Mouse (Mus musculus): ENCODE data around the gene Smtn.

The Smtn gene

DNA sequence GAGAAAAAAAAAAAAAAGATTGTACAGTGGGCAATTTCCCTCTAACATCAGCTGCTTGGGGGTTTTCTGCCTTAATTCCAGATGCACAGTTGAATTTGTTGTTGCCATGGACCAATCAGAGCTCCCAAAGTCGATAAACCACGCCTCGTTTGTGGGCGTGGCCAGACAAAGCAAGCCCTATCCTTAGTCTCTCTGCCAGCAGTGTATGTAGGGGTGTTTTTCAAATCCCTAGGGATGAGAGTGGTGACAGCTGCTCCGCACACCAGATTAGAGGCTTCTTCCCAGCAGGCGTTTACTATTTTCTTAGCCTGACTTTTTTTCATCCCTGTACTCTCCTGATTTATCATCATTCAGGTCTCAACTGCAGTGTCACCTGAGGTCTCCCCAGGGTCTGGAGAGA lies 7.6 kb upstream of the Smtn start:
- DNase-seq (ENCODE audit: low spot score), result no peak

- no peak for DNase-seq (ENCODE audit: low spot score)
Measured at GRCm38 (mm10) chr11:3547047-3547446, 6.6 kb upstream of the Smtn start.

- DNase-seq (ENCODE audit: low spot score), result no peak
Measured at GRCm38 (mm10) chr11:3546242-3546562, 5.8 kb upstream of the Smtn start.

DNA sequence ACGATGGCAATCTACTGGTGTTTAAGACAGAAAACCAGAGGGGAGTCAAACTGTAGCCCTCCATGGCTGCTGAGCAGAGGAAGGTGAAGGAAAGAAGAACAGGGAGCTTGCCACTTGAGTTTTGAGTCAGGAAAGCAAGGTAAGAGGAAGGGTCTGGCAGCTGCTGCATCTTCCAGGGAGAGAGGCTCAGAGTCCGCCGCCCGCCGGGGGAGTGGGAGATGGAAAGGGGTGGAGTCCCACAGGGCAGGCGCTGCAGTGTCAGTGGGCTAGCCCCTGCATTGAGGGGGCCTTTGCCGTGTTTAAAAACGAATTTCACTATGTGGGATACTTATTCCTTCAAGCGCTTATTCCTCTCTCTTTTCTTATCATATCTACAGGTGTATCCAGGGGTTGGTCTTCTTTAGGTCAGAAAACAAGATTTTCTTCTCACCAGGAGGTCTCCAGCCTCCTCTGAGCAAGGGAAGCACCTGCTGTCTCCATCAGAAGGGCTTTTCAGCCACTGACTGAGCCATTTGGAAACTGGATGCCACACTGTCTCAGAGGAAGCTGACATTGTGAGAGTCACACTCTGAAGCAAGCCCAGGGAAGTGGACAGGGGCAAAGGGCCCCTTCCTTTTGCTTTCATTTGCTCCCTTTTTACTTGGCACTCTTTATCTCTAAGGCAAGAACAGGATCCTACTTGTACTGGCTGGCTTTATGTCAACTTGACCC lies 5.3 kb upstream of the Smtn start:
- DNase-seq (ENCODE audit: low spot score), result no peak

- no peak for DNase-seq (ENCODE audit: low spot score)
Measured at GRCm38 (mm10) chr11:3544409-3544808, 4.0 kb upstream of the Smtn start.

DNA sequence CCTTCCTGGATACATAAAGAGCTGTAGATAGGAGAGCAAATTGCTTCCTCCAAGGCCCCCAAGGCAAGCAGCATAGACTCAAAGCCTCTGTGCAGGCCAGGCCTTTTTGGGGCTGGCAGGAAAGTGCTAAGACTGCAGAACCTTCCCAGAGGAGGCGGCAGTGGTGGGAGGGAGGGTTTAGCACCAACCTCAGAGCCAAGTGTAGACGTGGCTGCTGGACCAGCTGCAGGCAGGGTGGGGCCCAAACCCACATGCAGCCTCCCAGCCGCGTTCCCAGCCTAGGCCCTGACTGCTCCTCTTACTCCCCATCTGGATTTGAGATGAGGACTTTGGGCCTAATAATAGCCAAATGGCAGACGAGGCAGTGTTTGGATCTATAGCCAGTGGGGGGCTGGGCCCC lies 2.6 kb upstream of the Smtn start:
- no peak for DNase-seq (ENCODE audit: low spot score)

DNA sequence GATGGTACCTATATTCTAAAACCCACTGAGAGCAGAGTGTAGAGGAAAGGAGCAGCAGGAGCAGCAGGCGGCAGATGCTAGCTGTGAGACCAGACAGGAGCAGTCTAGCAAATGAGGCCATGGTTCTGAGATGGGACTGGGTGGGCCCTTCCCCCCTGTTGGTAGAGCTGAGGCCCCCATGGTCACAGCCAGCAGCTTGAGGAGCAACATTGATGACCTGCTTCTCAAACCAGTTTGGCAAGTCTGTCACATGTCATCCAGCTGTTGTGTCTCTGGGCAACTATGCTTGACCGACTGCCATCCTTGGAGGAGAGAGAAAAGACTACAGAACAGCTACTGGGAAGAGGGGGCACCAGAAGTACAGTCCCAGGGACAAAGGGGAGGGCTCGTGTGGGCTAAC lies 1.5 kb upstream of the Smtn start:
- no peak for DNase-seq (ENCODE audit: low spot score)

DNA sequence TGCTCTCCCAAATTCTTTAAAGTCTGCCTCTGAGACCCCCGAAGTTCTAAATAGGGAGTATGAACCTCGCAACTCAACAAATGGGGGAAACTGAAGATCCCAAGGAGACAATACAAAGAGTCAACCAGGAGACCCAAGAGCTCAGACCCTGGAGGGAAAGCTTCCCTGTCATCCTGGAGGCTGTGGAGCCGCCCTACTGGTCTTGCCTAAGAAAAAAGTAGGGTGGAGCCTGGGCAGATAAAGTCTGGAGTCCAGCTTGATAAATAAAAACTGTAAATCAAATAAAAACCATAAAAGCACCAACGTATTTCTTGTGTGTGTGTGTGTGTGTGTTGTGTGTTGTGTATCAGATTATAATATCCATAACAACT lies 601 bp downstream of the Smtn start:
- DNase-seq (ENCODE audit: low spot score), result no peak

- peak; percentile 51 for DNase-seq (ENCODE audit: low spot score)
Measured at GRCm38 (mm10) chr11:3539111-3539825, 1.1 kb downstream of the Smtn start.

DNA sequence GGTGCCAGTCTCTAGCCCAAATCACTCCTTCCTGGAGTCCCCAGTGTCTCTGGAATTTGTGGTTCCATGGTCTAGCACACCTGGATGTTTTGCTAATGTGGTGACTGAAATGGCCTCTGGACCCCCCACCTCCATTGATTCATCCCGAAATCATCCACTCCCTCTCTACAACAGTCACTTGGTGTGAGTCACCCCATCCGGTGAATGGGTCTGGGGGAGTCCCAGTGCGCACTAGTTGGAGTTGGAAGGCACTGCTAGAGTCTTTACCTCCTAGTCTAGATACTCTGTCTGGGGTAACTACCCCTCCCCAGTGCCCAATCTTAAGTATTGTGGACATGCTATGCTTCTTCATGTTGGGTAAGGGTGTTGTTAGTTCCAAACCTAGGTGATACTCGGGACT lies 2.1 kb downstream of the Smtn start:
- DNase-seq (ENCODE audit: low spot score), result no peak

DNA sequence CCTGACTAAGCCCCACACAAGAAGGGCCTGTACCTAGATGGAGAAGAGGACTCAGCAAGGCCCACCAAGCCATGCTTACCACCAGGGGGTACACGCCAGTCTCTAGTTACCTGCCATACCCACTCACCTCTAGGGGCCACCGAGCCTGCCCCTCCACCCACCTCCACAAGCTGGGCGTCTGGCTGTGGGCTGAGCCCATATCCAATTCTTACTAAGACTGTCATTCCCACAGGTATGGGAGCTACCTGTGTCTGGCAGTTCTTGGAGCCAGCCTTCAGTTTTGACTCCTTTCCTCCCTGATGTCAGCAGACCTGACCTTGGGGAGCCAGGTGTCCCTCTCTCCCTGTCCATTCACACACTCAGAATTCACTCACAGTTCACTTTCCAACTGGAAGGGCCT lies 2.7 kb downstream of the Smtn start:
- DNase-seq (ENCODE audit: low spot score), result no peak

DNA sequence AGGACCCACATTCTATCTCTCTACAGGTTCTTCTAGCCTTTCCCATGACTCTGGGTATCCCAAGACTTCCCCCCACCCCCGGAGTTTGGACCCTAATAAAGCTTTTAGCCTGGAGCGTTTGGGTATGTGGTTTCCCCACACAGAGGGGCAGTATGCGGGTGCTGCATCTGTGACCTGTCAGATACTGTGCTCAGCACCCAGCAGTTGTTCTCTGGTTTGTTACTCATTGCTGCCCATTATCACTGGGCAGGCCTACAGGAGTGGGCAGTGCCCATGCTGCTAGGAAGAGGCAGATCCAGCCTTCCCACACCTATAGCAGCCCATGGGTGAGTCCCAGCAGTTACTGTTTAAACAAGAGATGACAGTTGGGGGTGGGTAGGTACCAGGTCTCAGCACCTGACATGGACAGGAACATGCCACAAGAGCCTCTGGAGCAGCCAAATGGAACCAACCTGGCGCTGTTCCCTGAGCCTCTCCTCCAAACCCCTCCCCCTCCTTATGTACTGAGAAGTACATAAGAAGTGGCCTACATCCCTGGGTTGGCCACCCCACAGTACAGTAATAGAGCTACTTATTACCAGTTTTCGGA lies 3.6 kb downstream of the Smtn start:
- no peak for DNase-seq (ENCODE audit: low spot score)

GRCm38 (mm10) chr11:3536082-3536481 lies 4.3 kb downstream of the Smtn start:
- no peak for DNase-seq (ENCODE audit: low spot score)

- DNase-seq (ENCODE audit: low spot score), result peak; percentile 91
Measured at GRCm38 (mm10) chr11:3535406-3535986, 4.9 kb downstream of the Smtn start.

DNA sequence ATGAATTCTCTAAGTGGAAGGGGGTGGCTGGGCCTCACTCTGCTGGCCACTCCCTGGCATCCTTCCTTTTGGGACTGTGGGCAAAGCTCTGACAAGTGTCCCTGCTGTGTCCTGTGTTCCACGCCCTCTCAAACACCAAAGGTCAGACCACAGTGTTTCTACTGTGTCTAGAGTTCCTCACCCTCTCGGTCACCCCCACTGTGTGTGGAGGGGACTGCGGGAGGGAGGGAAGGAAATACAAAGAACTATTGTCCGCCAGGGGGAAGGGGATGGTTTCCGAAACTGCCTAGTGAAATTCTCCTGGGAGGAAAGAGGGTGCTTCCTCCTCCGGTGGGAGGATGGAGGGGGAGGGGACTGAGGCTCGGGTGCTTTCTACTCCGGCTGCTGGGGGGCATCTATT lies 5.5 kb downstream of the Smtn start:
- no peak for DNase-seq (ENCODE audit: low spot score)

DNA sequence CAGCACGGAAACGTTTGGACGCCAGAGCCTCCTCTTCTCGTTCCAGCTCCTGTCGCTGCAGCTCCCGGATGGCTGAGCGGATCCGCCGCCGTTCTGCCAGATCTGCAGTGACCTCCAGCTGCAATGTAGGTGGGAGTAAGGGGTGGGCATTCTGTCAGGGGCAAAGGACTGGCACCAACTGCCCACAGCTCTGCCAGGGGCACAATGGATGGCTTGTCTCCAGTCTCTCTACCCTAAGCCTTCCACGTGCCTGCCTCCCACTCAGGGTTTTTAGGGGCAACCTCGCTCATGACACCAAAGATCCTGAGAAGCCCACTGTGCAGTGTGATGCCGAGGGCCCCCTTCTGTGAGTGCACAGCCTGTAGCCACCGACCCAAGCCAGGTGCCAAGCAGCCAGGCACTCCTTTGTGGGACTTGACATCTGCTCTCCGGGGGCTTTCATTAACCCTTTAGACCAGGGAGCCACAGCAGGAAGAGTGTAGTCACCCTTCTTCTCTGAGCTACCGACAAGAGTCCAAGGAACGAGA lies 6.9 kb downstream of the Smtn start:
- no peak for DNase-seq (ENCODE audit: low spot score)

GRCm38 (mm10) chr11:3532101-3532931 lies 8.1 kb downstream of the Smtn start:
- DNase-seq (ENCODE audit: low spot score), result no peak

DNA sequence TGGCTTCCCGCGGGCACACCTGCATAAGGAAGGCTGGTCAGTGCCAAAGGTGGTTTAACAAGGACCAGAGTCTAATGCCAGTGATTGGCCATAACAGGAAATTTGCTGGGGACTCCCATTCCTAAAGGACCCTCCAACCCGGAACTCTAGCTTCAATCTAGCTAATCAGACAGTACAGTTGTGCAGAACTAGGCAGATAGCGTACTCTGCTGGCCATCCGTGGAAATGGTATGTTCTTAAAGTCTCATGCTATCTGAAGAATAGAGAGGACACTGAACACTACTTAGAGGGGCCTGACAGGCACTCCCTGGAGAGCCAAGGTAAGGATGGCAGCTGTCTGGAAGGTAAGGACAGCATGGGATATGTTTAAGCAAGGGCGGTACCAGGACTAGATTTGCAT lies 8.8 kb downstream of the Smtn start:
- DNase-seq (ENCODE audit: low spot score), result no peak

DNA sequence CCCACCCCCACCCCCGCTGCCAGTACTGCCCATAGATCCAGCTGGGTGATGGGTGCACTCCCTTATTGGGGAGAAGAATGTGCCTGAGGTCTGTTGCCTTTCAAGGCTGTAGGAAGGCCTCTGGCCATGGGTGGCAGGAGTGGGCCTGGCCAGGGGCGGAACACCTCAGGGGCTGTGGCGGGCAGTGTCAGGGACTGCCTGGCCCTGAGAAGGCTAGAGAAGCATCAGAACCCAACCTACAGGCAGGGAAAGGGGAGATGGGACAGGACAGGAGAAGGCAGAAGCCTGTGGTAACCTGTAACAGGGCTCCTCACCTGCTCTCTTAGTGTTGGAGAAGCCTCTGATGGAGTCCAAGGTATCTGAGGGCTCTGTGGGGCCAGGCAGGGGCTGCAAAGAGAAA lies 9.7 kb downstream of the Smtn start:
- DNase-seq (ENCODE audit: low spot score), result no peak

GRCm38 (mm10) chr11:3529476-3530252 lies 10.7 kb downstream of the Smtn start:
- DNase-seq (ENCODE audit: low spot score), result no peak

- no peak for DNase-seq (ENCODE audit: low spot score)
Measured at GRCm38 (mm10) chr11:3528208-3528607, 12.2 kb downstream of the Smtn start.

Measured in T-cell, adult 2 months (primary cell).